Comparison of ENCODE assay signal across 10 mouse cellular contexts in genomic region chr10:59504291-59504690, GRCm38 (mm10).
DNase-seq lines count a peak whose midpoint lies in the region; ATAC-seq and TF ChIP-seq lines count a peak whose summit lies in the region.
"Had no signal": no experiment of that assay in that cellular context is flagged by ENCODE, and none has a peak within 500 bp of the region (broad histone marks: within the 10 kb centered on the region; RNA-seq: fewer than 3 reads in every experiment).

No protein-coding gene starts in this region.

- TF ChIP-seq CTCF in cerebellum, adult 2 months (IDR thresholded peaks at IDR 0.05; ENCODE audit: borderline replicate concordance, insufficient read depth, low read depth, low read length), result no peak
- no peak for TF ChIP-seq CTCF in heart, postnatal 0 days (IDR thresholded peaks at IDR 0.05; ENCODE audit: low read depth)
- TF ChIP-seq CTCF in lung, embryonic 14.5 days (IDR thresholded peaks at IDR 0.05; ENCODE audit: low read depth), result no peak

- H3K4me3 ChIP-seq in cerebellum, adult 2 months (replicated peaks; ENCODE audit: insufficient read depth, low read depth, low read length), result no peak overlapping the region
- H3K4me3 ChIP-seq in heart, postnatal 0 days (ENCODE audit: low read depth, low read length), result no peak overlapping the region
- no peak overlapping the region for H3K4me3 ChIP-seq in lung, embryonic 14.5 days (ENCODE audit: low read depth, low read length)
- no peak overlapping the region for H3K4me3 ChIP-seq in neural tube, embryonic 15.5 days (replicated peaks)

- peaks cover 9% of the 10 kb centered on the region for H3K4me1 ChIP-seq in cerebellum, adult 2 months (ENCODE audit: control insufficient read depth, insufficient read depth, low read length)
- peaks cover 8% of the 10 kb centered on the region; the same call in 1 of the 2 replicates for H3K4me1 ChIP-seq in heart, postnatal 0 days (ENCODE audit: control insufficient read depth, insufficient read depth)
- peaks cover 5% of the 10 kb centered on the region; the same call in 1 of the 2 replicates for H3K4me1 ChIP-seq in lung, embryonic 14.5 days (ENCODE audit: insufficient read depth)
- peaks cover 16% of the 10 kb centered on the region for H3K4me1 ChIP-seq in neural tube, embryonic 15.5 days

- H3K4me2 ChIP-seq in heart, postnatal 0 days (ENCODE audit: low read depth, low read length), result peak overlapping the region; percentile 48; the same call in 1 of the 2 replicates
- peak overlapping the region; percentile 58 for H3K4me2 ChIP-seq in lung, embryonic 14.5 days
- H3K4me2 ChIP-seq in neural tube, embryonic 15.5 days, result peak overlapping the region; percentile 46

- peak; percentile 60 to 64 for DNase-seq in cerebellum, postnatal 10 days
- no peak for DNase-seq in cerebellum, adult 2 months
- no peak for DNase-seq in heart, postnatal 0 days (ENCODE audit: low spot score)
- DNase-seq in heart, adult 8-10 months (ENCODE audit: low spot score), result no peak
- DNase-seq in lung, embryonic 14.5 days, result peak; percentile 33
- no peak for DNase-seq in lung, postnatal 14 days
- DNase-seq in frontal cortex, postnatal 36 days (ENCODE audit: low spot score in 2 of 2), result no peak
- DNase-seq: liver, embryonic 13.5 days had no signal

- TF ChIP-seq EP300 in heart, postnatal 0 days (IDR thresholded peaks at IDR 0.05; ENCODE audit: low read depth), result no peak

- H3K9ac ChIP-seq in heart, postnatal 0 days (replicated peaks; ENCODE audit: low read depth, low read length), result no peak overlapping the region
- H3K9ac ChIP-seq in lung, embryonic 14.5 days, result no peak overlapping the region
- H3K9ac ChIP-seq in neural tube, embryonic 15.5 days (replicated peaks), result no peak overlapping the region
- H3K9ac ChIP-seq: liver, embryonic 13.5 days had no signal

- no peak overlapping the region for H3K27ac ChIP-seq in cerebellum, adult 2 months (ENCODE audit: insufficient read depth, low read length)
- H3K27ac ChIP-seq in heart, postnatal 0 days (ENCODE audit: low read depth), result no peak overlapping the region
- H3K27ac ChIP-seq in lung, embryonic 14.5 days (ENCODE audit: low read depth), result no peak overlapping the region
- H3K27ac ChIP-seq in neural tube, embryonic 15.5 days (replicated peaks), result no peak overlapping the region
- H3K27ac ChIP-seq: forebrain, embryonic 10.5 days; liver, embryonic 13.5 days had no signal

- TF ChIP-seq POLR2A in cerebellum, adult 2 months (IDR thresholded peaks at IDR 0.05; ENCODE audit: borderline replicate concordance, insufficient read depth, low read length), result no peak

- 30% methylated on average over 3 of the region's 3 CpGs for WGBS in cerebellum, adult 2 months
- 69% methylated on average over 3 of the region's 3 CpGs for WGBS in heart, postnatal 0 days
- 45% methylated on average over 3 of the region's 3 CpGs for WGBS in lung, embryonic 14.5 days
- WGBS in neural tube, embryonic 15.5 days, result 36% methylated on average over 3 of the region's 3 CpGs

- ATAC-seq in heart, postnatal 0 days (ENCODE audit: insufficient read depth, low read depth), result no peak
- ATAC-seq in lung, embryonic 14.5 days (ENCODE audit: insufficient read depth), result no peak
- peak; percentile 40; the same call in 1 of the 2 replicates for ATAC-seq in neural tube, embryonic 15.5 days (ENCODE audit: low FRiP score)

- H3K36me3 ChIP-seq in heart, postnatal 0 days (replicated peaks; ENCODE audit: control insufficient read depth, insufficient read depth, low read length), result no peaks in the 10 kb centered on the region
- H3K36me3 ChIP-seq in lung, embryonic 14.5 days (ENCODE audit: insufficient read depth), result no peaks in the 10 kb centered on the region
- H3K36me3 ChIP-seq in neural tube, embryonic 15.5 days, result no peaks in the 10 kb centered on the region
- H3K36me3 ChIP-seq: forebrain, embryonic 10.5 days; liver, embryonic 13.5 days had no signal

- H3K9me3 ChIP-seq in heart, postnatal 0 days (replicated peaks; ENCODE audit: control insufficient read depth, low read length), result no peaks in the 10 kb centered on the region
- H3K9me3 ChIP-seq in lung, embryonic 14.5 days (ENCODE audit: low read depth, low read length), result no peaks in the 10 kb centered on the region
- H3K9me3 ChIP-seq in neural tube, embryonic 15.5 days (replicated peaks), result no peaks in the 10 kb centered on the region
- H3K9me3 ChIP-seq: forebrain, embryonic 10.5 days; liver, embryonic 13.5 days had no signal

- no peaks in the 10 kb centered on the region for H3K27me3 ChIP-seq in cerebellum, adult 2 months (ENCODE audit: control insufficient read depth, insufficient read depth, low read length)
- no peaks in the 10 kb centered on the region for H3K27me3 ChIP-seq in heart, postnatal 0 days (ENCODE audit: control insufficient read depth, insufficient read depth, low read length)
- H3K27me3 ChIP-seq in lung, embryonic 14.5 days (ENCODE audit: insufficient read depth, low read length), result no peaks in the 10 kb centered on the region
- no peaks in the 10 kb centered on the region for H3K27me3 ChIP-seq in neural tube, embryonic 15.5 days (replicated peaks)
- H3K27me3 ChIP-seq: liver, embryonic 13.5 days had no signal

Comparison
In these comparisons a context has a peak if more than half of its experiments do, and no peak if none do; other contexts are left out.
1. DNase-seq: peak in cerebellum, postnatal 10 days (2 of 2) and lung, embryonic 14.5 days (single experiment); none in cerebellum, adult 2 months (0 of 2), heart, postnatal 0 days (single experiment), heart, adult 8-10 months (single experiment), lung, postnatal 14 days (single experiment) and frontal cortex, postnatal 36 days (0 of 2).
2. Peak in every context shown above with its lines, with median percentiles within 50 percentile points of each other: H3K4me2 ChIP-seq.